Mouse (Mus musculus) kidney, postnatal 14 days (tissue): ENCODE results near the gene Rhbdf2.
A peak's percentile ranks its signal among the peaks of the same experiment; 100 is the strongest.
"Not testable (repeated sequence)": the region's sequence is repeated elsewhere in the genome, so short reads cannot be mapped to it uniquely, and the experiment has no call there.

Source experiments
- DNase-seq: peaks from one replicate; pipeline ENCODE4 v3.0.0; 2022; ENCODE audit warnings: mixed read lengths

Gene Rhbdf2

DNA sequence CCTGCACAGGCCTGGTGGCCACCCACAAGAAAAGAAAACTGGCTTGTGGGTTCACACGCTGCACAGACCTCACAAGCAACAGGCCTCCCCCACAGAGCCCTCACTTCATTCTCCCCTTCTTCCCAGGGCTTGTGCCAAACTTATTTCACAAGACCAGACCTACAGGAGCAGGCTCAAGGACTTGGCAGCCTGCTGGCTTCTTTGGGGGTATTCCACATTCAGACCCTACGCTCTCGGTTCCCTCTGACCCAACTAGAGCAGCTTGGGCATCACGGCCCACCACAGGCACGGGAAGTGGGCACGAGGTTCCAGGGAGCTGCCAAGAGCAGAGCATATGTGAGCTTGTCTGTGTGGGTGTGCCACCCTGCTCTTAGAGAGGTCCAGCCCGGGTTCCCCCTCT lies 9.2 kb downstream of the Rhbdf2 start:
- no peak for DNase-seq

DNA sequence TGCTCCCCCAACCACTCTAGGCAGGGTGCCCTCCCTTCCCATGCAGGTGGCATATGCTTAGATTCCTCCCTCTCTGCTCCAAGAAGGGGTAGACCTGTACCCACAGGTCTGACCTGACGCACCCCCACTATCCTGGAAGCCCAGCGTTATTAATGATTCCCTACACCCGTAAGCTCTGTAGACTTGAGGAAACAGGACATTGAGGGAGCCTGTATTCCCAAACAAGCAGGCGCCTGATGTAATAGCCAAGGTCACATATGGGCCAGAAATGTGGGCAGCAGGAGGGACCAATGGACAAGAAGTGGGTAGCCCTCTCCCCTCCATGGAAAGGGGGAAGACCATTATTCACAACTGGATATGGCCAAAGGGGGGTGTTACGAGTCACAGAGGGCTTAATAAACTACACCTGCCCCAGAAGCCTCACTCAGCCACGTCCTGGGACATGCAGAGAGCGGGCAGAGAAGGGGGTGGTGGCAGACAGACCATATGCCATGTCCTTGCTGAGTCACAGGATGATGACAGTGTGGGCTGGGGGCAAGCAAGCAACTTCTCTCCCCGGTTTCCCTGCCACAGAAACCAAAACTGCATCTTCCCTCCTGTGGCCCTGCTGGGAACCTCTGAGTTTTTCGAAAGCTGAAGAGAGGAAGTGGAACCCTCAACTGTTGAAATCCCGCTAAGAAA lies 10.2 kb downstream of the Rhbdf2 start:
- DNase-seq = no peak

- DNase-seq = peak; percentile 68
Measured at GRCm38 (mm10) chr11:116615735-116616437, 10.9 kb downstream of the Rhbdf2 start.

DNA sequence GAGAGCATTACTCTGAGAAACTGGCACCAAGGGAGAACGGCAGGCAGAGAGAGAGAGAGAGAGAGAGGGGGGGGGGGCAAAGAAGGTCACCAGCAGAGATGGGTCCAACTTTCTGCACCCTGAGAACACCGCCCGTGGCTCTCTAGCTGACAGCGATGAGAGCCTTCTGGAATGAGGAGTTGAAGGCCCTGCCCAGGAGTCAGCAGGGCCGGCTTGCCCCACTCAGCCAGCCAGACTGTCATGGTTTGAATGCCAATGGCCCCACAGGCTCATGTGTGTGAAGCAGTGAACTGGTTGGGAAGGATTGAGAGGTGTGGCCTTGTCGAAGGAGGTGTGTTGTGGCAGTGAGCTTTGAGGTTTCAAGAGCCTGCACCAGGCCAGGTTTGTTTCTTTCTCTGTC lies 13.6 kb downstream of the Rhbdf2 start:
- no peak for DNase-seq

- no peak for DNase-seq
Measured at GRCm38 (mm10) chr11:116612554-116612953, 14.3 kb downstream of the Rhbdf2 start.

DNA sequence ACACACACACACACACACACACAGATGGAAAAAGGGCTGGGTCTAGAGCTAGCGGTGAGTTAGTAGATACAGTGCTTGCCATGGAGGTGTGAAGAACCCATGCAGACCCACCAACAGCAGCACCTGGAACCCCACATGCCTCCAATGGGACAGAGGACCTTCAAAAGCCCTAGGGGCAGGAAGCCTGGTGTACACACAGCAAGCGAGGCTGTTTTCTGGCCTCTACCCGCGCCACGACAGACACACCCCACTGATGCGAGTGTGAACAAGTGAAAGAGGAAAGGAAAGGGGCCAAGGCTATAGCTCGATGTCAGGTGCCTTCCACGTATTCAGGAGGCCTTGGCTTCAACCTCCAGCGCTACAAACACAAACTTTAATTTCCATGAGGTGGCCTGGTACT lies 14.9 kb downstream of the Rhbdf2 start:
- no peak for DNase-seq

GRCm38 (mm10) chr11:116611168-116611567 lies 15.7 kb downstream of the Rhbdf2 start:
- DNase-seq = not testable (repeated sequence)

DNA sequence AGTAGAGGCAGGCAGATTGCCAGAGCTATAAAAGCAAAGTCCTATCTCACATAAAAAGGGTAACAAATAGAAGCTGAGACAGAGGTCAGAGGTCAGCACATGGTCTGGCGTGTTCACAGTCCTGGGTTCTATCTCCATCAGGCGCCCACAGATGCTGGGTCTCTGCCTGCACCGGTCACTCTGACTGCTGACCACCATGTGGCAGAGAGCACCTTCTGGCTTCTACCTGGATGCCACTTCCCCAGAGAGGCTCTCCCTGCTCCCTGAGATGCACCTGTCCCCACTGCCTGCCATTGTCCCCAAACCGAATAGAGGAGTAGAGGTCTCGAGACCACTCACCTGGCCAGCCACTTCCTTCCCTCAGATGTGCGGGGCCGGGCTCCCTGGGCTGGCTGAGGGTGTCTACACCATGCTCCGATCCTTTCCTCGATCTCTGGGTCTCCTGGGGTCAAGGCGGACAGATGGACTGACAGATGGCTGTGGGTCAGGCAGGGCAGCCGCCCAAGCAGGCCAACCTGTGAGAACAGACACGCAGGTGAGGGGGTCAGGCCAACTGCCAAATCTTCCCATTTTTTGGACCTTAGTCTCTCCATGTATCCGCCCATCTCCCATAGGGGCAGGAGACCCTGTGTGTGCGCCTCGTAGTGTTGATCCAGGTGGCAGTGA lies 16.7 kb downstream of the Rhbdf2 start:
- no peak for DNase-seq

- no peak for DNase-seq
Measured at GRCm38 (mm10) chr11:116607717-116608116, 19.1 kb downstream of the Rhbdf2 start.

GRCm38 (mm10) chr11:116604097-116604496 lies 22.7 kb downstream of the Rhbdf2 start:
- DNase-seq = no peak

DNA sequence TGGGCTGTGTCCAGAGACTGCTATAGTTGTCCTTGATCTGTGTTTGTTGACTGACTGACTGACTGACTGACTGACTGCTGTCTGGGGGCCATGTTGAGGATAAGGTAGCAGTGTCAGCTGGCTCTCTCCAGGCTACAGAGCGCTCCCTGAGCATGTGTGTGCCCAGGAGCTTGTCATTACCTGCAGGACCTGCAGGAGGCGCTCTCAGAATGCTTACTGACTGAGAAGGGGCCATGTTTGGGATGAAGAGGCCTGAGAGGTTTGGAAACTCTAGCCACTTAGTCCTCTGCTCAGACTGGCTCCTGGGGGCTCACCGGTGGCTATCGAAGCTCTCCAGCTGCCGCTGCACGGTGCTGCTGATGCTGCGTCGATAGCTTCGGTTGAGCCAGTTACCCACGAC lies 23.5 kb downstream of the Rhbdf2 start:
- no peak for DNase-seq

- DNase-seq = no peak
Measured at GRCm38 (mm10) chr11:116602043-116602442, 24.8 kb downstream of the Rhbdf2 start.

DNA sequence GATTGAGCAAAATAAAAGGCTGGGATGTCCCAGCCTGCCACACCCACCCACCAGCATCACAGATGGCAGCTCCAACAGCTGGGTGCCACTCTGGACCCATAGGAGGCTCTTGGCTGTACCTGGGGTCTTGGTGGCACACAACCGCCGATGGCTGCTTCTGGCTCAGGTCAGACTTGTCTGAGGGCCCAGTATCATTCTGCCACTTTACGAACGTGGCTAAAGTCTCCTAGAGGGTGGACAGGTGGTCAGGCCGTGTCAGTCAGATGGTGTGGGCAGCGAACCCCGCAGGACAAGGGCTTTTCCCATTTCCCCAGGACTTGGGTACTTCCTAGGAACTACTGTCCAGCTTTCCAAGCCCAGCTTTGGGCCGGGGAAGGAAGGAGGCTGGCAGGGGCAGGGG lies 25.7 kb downstream of the Rhbdf2 start:
- no peak for DNase-seq

GRCm38 (mm10) chr11:116599230-116599629 lies 27.6 kb downstream of the Rhbdf2 start:
- DNase-seq = no peak

DNA sequence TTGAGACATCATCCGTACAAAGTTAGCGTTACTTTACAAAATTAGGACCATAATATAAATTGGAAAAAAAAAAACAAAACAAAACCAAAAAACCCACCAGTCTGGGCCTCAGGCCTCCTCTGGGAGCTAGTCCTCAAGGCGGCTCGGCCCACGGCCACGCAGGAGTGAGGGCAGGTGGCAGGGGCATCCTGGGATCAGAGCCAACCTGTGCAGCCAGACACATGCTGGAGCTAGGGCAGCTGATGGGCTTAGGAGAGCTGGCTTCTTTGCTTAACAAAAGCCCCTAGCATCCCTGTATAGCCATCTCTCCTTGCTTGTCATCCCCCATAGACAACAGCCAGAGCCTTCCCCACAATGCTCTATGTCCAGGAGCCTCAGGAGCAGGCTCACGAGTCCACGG lies 28.6 kb downstream of the Rhbdf2 start:
- DNase-seq = no peak

- DNase-seq = no peak
Measured at GRCm38 (mm10) chr11:116596766-116597165, 30.1 kb downstream of the Rhbdf2 start.

- DNase-seq = no peak
Measured at GRCm38 (mm10) chr11:116593345-116593744, 33.5 kb downstream of the Rhbdf2 start.

DNA sequence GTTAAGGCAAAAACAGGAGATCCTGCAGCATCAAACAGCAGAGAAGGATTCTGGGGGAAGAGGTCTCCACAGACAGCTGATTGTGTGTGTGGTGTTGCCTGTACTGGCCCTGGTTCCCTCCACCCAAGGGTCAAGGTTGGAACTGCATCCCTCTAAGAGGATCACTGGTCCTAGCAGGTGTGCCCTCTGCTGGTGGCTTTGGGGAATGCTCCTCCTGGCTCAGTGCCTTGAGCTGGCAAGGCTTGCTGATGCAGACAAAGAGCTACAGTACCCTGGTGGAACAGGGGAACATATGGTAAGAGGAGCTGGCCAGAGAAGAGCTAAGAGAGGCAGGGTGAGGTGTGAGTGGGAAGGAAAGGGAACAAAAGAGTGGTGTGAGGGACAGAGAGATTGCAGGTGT lies 34.4 kb downstream of the Rhbdf2 start:
- peak; percentile 93 for DNase-seq

DNA sequence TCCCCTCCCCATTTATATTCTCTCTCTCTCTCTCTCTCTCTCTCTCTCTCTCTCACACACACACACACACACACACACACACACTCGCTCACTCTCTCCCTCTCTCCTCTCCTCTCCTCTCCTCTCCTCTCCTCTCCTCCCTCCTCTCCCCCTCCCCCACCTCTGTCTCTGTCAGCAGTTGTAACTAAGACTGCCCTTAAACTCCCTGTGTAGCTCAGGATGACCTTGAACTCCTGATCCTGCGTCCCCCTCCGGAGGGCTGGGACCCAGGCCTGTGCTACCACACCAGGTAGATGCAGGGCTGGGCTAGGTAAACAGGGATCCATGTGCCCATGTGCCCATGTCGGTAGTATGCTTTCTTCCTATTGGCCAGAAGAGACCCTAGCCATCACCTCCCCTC lies 35.2 kb downstream of the Rhbdf2 start:
- DNase-seq = no peak

DNA sequence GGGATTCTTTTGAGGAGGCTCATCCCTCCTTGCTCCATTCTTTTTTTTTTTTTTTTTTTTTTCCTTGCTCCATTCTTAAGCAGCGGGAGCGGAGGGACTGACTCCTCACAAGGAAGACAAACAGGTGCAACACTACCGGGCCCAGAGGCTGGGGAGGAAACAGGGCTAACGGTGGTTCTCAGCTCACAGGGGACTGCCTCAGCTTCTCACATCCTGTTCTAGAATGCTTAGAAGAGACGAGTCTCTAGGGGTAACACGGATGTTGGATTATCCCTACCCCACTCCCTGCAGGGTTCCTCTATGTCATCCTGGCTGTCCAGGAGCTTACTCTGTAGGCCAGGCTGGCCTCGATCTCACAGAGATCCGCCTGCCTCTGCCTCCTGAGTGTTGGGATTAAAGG lies 37.2 kb downstream of the Rhbdf2 start:
- no peak for DNase-seq

- no peak for DNase-seq
Measured at GRCm38 (mm10) chr11:116589020-116589531, 37.7 kb downstream of the Rhbdf2 start.

GRCm38 (mm10) chr11:116586801-116587631 lies 39.8 kb downstream of the Rhbdf2 start:
- peak; percentile 77 for DNase-seq

- DNase-seq = no peak
Measured at GRCm38 (mm10) chr11:116586310-116586709, 40.5 kb downstream of the Rhbdf2 start, which contains the start of gene Aanat. TSS of gene Aanat (plus strand) at chr11:116586432.
